Mouse (Mus musculus) liver, adult 2 months (tissue): ENCODE measurements around the gene Cep164. TPM values are rescaled to one million over a fixed set of nuclear protein-coding genes. Genes with fewer than 3 reads are reported as not detected.

Source experiments
- DNase-seq: peaks from one replicate; pipeline ENCODE4 v3.0.0-alpha.2; 2011; ENCODE audit warnings: low read depth, low spot score; ENCODE audit errors: extremely low read depth
- H3K27ac ChIP-seq: fragments of 200-500 bp; replicated peaks from 2 replicates; pipeline ENCODE4 v1.5.1; 2012; ENCODE audit warnings: low read depth, mild to moderate bottlenecking, control low read depth, inconsistent platforms, low read length; ENCODE audit not compliant: insufficient read depth
- H3K27me3 ChIP-seq: fragments of 200-500 bp; 2 replicates; pipeline ENCODE4 v1.6.1; 2012; ENCODE audit warnings: mild to moderate bottlenecking, moderate library complexity, low read length, inconsistent platforms; ENCODE audit not compliant: control insufficient read depth, insufficient read depth
- H3K36me3 ChIP-seq: fragments of 200-500 bp; 2 replicates; pipeline ENCODE4 v1.6.1; 2012; ENCODE audit warnings: low read length, inconsistent platforms; ENCODE audit not compliant: control insufficient read depth, insufficient read depth
- H3K4me1 ChIP-seq: fragments of 200-500 bp; 2 replicates; pipeline ENCODE4 v1.6.1; 2011; ENCODE audit warnings: low read length; ENCODE audit not compliant: control insufficient read depth, insufficient read depth
- H3K4me3 ChIP-seq: fragments of 200-500 bp; 2 replicates; pipeline ENCODE4 v1.5.1; 2011; ENCODE audit warnings: low read depth, mild to moderate bottlenecking, control low read depth, low read length, moderate library complexity; ENCODE audit not compliant: insufficient read depth
- H3K79me2 ChIP-seq: fragments of 200-500 bp; 2 replicates; pipeline ENCODE4 v1.6.1; 2012; ENCODE audit warnings: inconsistent platforms, mild to moderate bottlenecking, low read length, moderate library complexity; ENCODE audit not compliant: control insufficient read depth, insufficient read depth
- H3K9ac ChIP-seq: fragments of 200-500 bp; 2 replicates; pipeline ENCODE4 v1.6.1; 2012; ENCODE audit warnings: low read depth, mild to moderate bottlenecking, control low read depth, inconsistent platforms, low read length
- CTCF ChIP-seq: fragments of 200-500 bp; IDR thresholded peaks from 2 replicates; pipeline ENCODE4 v1.5.1; 2011; ENCODE audit warnings: low read depth, low read length, control low read depth
- POLR2A ChIP-seq: fragments of 200-500 bp; IDR thresholded peaks from 2 replicates; pipeline ENCODE4 v1.6.1; 2011; ENCODE audit warnings: low read length, control low read depth; ENCODE audit not compliant: insufficient read depth; ENCODE audit errors: extremely low read depth
- WGBS: fragments of 180-500 bp; shearing (Covaris S2); methylation state at CpG from one replicate; pipeline ENCODE4 v1.1.7; 2018; 5-methylcytosine and 5-hydroxymethylcytosine counted together
- polyA plus RNA-seq: library from polyadenylated mRNA; depleted of rRNA; stranded (reverse); fragments of >200 nt; gene quantifications from 2 replicates; pipeline ENCODE4 v1.2.3, GENCODE M21; 2012; rRNA removed
- total RNA-seq: library from RNA; depleted of rRNA; stranded (reverse); fragments of >200 nt; gene quantifications from 2 replicates; pipeline ENCODE4 v1.2.3, GENCODE M21; 2014; rRNA removed

The Cep164 gene
- total and polyA plus RNA-seq, 2 experiments, result 4.1 to 8.3 TPM

- TF ChIP-seq CTCF (no peak), POLR2A (no peak)
- H3K27me3 ChIP-seq, result no peaks in the 10 kb centered on the region
- no peaks in the 10 kb centered on the region for H3K4me1 ChIP-seq
- no peak overlapping the region for H3K4me3 ChIP-seq
- WGBS, result 58% methylated on average over 17 of the region's 17 CpGs
- H3K36me3 ChIP-seq, result no peaks in the 10 kb centered on the region
- DNase-seq, result no peak
- H3K79me2 ChIP-seq, result no peaks in the 10 kb centered on the region
- no peak overlapping the region for H3K27ac ChIP-seq
- H3K9ac ChIP-seq, result no peak overlapping the region
Observed at GRCm38 (mm10) chr9:45739702-45740583, 88.5 kb downstream of the Cep164 start.

- WGBS, result 65% methylated on average over 12 of the region's 12 CpGs
- Histone ChIP-seq H3K4me1 (no peaks in the 10 kb centered on the region), H3K4me3 (no peak overlapping the region), H3K36me3 (no peaks in the 10 kb centered on the region), H3K27me3 (no peaks in the 10 kb centered on the region), H3K9ac (no peak overlapping the region), H3K79me2 (no peaks in the 10 kb centered on the region), H3K27ac (no peak overlapping the region)
- no peak for DNase-seq
- TF ChIP-seq POLR2A (no peak), CTCF (no peak)
Observed at GRCm38 (mm10) chr9:45739001-45739701, 89.3 kb downstream of the Cep164 start.

DNA sequence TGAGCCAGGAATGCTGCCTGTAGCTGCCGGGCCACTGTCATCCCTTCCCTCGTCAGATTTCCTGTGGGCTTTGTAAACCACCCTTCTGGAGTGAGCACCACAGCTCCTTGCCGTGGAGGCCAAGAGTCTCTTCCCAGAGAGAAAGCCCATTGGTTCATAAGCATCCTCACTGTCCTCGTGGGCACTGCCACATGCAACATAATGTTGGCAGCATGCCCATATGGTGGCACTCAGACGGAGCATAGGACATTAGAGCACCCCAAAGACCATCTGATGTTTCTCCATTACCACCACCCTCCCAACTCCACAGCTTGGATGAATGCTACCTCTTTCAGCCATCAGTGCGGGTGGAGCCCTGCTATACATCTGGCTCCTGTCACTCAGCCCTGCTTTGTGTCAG lies 95.2 kb downstream of the Cep164 start:
- no peaks in the 10 kb centered on the region for H3K27me3 ChIP-seq
- no peak overlapping the region for H3K9ac ChIP-seq
- no peak for DNase-seq
- H3K27ac ChIP-seq, result no peak overlapping the region
- no peaks in the 10 kb centered on the region for H3K79me2 ChIP-seq
- no peak overlapping the region for H3K4me3 ChIP-seq
- no peaks in the 10 kb centered on the region for H3K4me1 ChIP-seq
- WGBS, result 67% methylated on average over 6 of the region's 6 CpGs
- H3K36me3 ChIP-seq, result no peaks in the 10 kb centered on the region
- TF ChIP-seq POLR2A (no peak), CTCF (no peak)

DNA sequence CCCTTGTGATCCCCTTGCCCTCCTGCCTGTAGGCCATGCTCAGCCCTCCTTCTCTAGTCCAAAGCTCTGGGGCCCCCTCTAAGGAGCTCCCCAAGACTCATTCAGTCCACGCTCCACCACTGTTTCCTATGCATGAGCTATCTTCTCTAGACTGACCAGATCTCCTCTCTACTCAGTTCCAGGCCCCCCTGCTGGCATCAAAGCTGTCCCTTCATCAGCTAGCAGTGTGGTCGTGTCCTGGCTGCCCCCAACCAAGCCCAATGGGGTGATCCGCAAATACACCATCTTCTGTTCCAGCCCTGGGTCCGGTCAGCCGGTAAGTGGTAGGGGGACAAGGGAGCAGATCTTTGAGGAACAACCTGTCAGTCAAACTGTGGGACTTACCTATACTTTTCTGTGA lies 96.6 kb downstream of the Cep164 start:
- Histone ChIP-seq H3K79me2 (no peaks in the 10 kb centered on the region), H3K9ac (no peak overlapping the region), H3K27me3 (no peaks in the 10 kb centered on the region), H3K36me3 (no peaks in the 10 kb centered on the region), H3K4me1 (no peaks in the 10 kb centered on the region), H3K4me3 (no peak overlapping the region), H3K27ac (no peak overlapping the region)
- no peak for DNase-seq
- TF ChIP-seq CTCF (no peak), POLR2A (no peak)
- 84% methylated on average over 5 of the region's 5 CpGs for WGBS

DNA sequence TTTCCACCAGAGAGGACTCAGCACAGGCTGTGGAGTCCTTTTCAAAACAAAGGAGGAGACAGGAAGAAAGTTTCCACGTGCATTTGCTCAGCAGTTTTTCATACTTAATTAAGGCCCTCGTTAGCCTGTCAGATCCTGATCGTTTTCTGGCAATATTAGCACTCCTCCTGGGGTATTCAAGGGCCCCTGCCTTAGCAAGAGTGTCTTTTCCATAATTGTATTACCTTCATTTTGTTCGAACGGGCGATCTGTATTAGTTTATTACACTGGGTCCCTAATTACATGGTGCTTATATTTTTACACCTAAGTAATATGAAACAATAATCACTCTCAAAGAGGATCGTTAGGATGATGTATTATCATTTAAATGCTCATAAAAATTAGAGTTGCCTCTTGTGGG lies 108.5 kb downstream of the Cep164 start:
- no peaks in the 10 kb centered on the region for H3K4me1 ChIP-seq
- no peak for DNase-seq
- no peak overlapping the region for H3K9ac ChIP-seq
- 70% methylated on average over 7 of the region's 7 CpGs for WGBS
- no peaks in the 10 kb centered on the region for H3K36me3 ChIP-seq
- no peaks in the 10 kb centered on the region for H3K79me2 ChIP-seq
- TF ChIP-seq CTCF (no peak), POLR2A (no peak)
- H3K4me3 ChIP-seq, result no peak overlapping the region
- H3K27me3 ChIP-seq, result no peaks in the 10 kb centered on the region
- H3K27ac ChIP-seq, result no peak overlapping the region

Other genes starting within 250 kb of the Cep164 start
- 7.6 and 9.9 TPM in 2 replicates for gene Bace1, start 9.9 kb upstream of the Cep164 start, total RNA-seq
- 23.0 and 24.1 TPM in 2 replicates for gene Bace1, start 9.9 kb upstream of the Cep164 start, polyA plus RNA-seq
- 26.7 and 29.3 TPM in 2 replicates for gene Pcsk7, start 77.8 kb upstream of the Cep164 start, total RNA-seq
- 19.0 and 27.7 TPM in 2 replicates for gene Pcsk7, start 77.8 kb upstream of the Cep164 start, polyA plus RNA-seq
- 16.3 and 18.5 TPM in 2 replicates for gene Rnf214, start 78.2 kb upstream of the Cep164 start, total RNA-seq
- 11.2 and 12.4 TPM in 2 replicates for gene Rnf214, start 78.2 kb upstream of the Cep164 start, polyA plus RNA-seq
- 5.3 and 5.4 TPM in 2 replicates for gene Tagln, start 107.4 kb upstream of the Cep164 start, total RNA-seq
- gene Tagln, start 107.4 kb upstream of the Cep164 start, polyA plus RNA-seq, result 6.3 and 7.2 TPM in 2 replicates
- gene Sidt2, start 126.6 kb upstream of the Cep164 start, total RNA-seq, result 48.9 and 60.9 TPM in 2 replicates
- 330 and 511 TPM in 2 replicates for gene Sidt2, start 126.6 kb upstream of the Cep164 start, polyA plus RNA-seq
- 14.6 and 14.8 TPM in 2 replicates for gene Pafah1b2, start 184.0 kb upstream of the Cep164 start, total RNA-seq
- gene Pafah1b2, start 184.0 kb upstream of the Cep164 start, polyA plus RNA-seq, result 12.0 and 14.2 TPM in 2 replicates
- gene Sik3, start 184.1 kb upstream of the Cep164 start, total RNA-seq, result 14.1 and 17.3 TPM in 2 replicates
- 14.9 and 16.5 TPM in 2 replicates for gene Sik3, start 184.1 kb upstream of the Cep164 start, polyA plus RNA-seq